Mouse (Mus musculus) T-helper 1 cell (primary cell): Measurements from ENCODE around the gene Muc1.

Experiments used
- in situ Hi-C: fragments of 300-600 bp; cut with MboI, MseI; formaldehyde crosslinking; loops from one replicate; pipeline ENCODE4 v1.15.1; 2025; ENCODE audit warnings: high pct_unique_total_duplicates

Muc1 gene

GRCm38 (mm10) chr3:89233562-89234110 lies 4.8 kb downstream of the Muc1 start:
- in situ Hi-C loops: no loop called here

- in situ Hi-C loops: no loop called here
These were observed 7.7 kb downstream of the Muc1 start for GRCm38 (mm10) chr3:89236516-89236915.

GRCm38 (mm10) chr3:89237682-89238081 lies 8.8 kb downstream of the Muc1 start:
- in situ Hi-C loops: no loop called here

- in situ Hi-C loops: no loop called here
These were observed 9.6 kb downstream of the Muc1 start for GRCm38 (mm10) chr3:89238494-89238893.

- in situ Hi-C loops: no loop called here
These were observed 13.6 kb downstream of the Muc1 start for GRCm38 (mm10) chr3:89242331-89242895.

- in situ Hi-C loops: no loop called here
These were observed 14.8 kb downstream of the Muc1 start for GRCm38 (mm10) chr3:89243609-89244008.

GRCm38 (mm10) chr3:89244158-89244981 lies 15.5 kb downstream of the Muc1 start:
- in situ Hi-C loops: no loop called here

- in situ Hi-C loops: loop anchor here (5.0 kb wide), 1 partner anchor 37 kb away; the partner anchor contains the start of gene Efna1
These were observed 16.3 kb downstream of the Muc1 start for GRCm38 (mm10) chr3:89244982-89245687.

- in situ Hi-C loops: loop anchor here (5.0 kb wide), 1 partner anchor 37 kb away; the partner anchor contains the start of gene Efna1
These were observed 16.9 kb downstream of the Muc1 start, which contains the start of gene Krtcap2 for GRCm38 (mm10) chr3:89245688-89246171. Gene Krtcap2, plus strand, starts transcription at chr3:89245966.

- in situ Hi-C loops: loop anchor here (5.0 kb wide), 1 partner anchor 36 kb away; the partner anchor contains the start of gene Efna1
These were observed 17.6 kb downstream of the Muc1 start, which contains the start of gene Trim46 for GRCm38 (mm10) chr3:89246261-89247100. Gene Trim46, minus strand, starts transcription at chr3:89246309.

- in situ Hi-C loops: loop anchor here (5.0 kb wide), 1 partner anchor 35 kb away; the partner anchor contains the start of gene Efna1
These were observed 18.6 kb downstream of the Muc1 start for GRCm38 (mm10) chr3:89247466-89247865.

GRCm38 (mm10) chr3:89250435-89251040 lies 21.7 kb downstream of the Muc1 start:
- in situ Hi-C loops: no loop called here

GRCm38 (mm10) chr3:89251365-89251895 lies 22.6 kb downstream of the Muc1 start:
- in situ Hi-C loops: no loop called here

GRCm38 (mm10) chr3:89254994-89255393 lies 26.1 kb downstream of the Muc1 start:
- in situ Hi-C loops: no loop called here

GRCm38 (mm10) chr3:89256177-89256576 lies 27.3 kb downstream of the Muc1 start:
- in situ Hi-C loops: no loop called here

- in situ Hi-C loops: no loop called here
These were observed 30.2 kb downstream of the Muc1 start, which contains the start of gene Dpm3 for GRCm38 (mm10) chr3:89259076-89259475. Gene Dpm3, plus strand, starts transcription at chr3:89259358.

- in situ Hi-C loops: no loop called here
These were observed 31.4 kb downstream of the Muc1 start for GRCm38 (mm10) chr3:89260211-89260610.

- in situ Hi-C loops: no loop called here
These were observed 33.6 kb downstream of the Muc1 start for GRCm38 (mm10) chr3:89262417-89262816.

- in situ Hi-C loops: no loop called here
These were observed 37.6 kb downstream of the Muc1 start for GRCm38 (mm10) chr3:89266439-89266893.

- in situ Hi-C loops: no loop called here
These were observed 40.1 kb downstream of the Muc1 start for GRCm38 (mm10) chr3:89268916-89269315.
